Mouse (Mus musculus) brain, embryonic 14.5 days (tissue): Measurements from ENCODE around the gene Cdh13.

Source experiments
- CTCF ChIP-seq: fragments of 200-500 bp; IDR thresholded peaks from 2 replicates; pipeline ENCODE4 v1.5.1; 2012; ENCODE audit warnings: inconsistent platforms, mild to moderate bottlenecking, moderate library complexity, borderline replicate concordance; ENCODE audit not compliant: insufficient read depth, insufficient read length; ENCODE audit errors: extremely low read depth
- POLR2A ChIP-seq: fragments of 200-500 bp; IDR thresholded peaks from 2 replicates; pipeline ENCODE4 v1.6.1; 2012; ENCODE audit warnings: mild to moderate bottlenecking, inconsistent platforms, borderline replicate concordance; ENCODE audit not compliant: poor library complexity, insufficient read depth, insufficient read length, severe bottlenecking; ENCODE audit errors: extremely low read depth

DNA sequence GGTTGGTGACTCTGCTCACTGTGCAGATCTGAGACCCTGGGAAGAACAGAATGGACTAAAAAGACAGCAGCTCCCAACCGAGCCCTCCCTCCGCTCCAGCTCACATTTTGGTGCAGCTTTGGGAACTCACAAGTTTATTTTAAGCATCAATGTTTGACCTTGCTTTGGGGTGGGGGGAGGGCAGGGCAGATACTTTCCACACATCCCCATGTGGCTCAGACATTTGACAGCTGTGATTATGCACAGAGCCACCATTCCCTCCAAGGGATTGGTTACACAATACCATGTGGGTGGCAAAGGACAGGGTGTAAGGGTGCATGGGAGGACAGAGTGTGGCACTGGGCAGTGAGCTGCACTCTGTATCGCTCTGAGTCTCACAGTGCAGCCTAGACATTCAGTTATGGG lies 993.5 kb downstream of the Cdh13 start:
- TF ChIP-seq POLR2A (no peak), CTCF (no peak)
